Mouse (Mus musculus): ENCODE data around the gene Hist2h2ac.
"Not testable (repeated sequence)": the region's sequence is repeated elsewhere in the genome, so short reads cannot be mapped to it uniquely, and the experiment has no call there.

Gene Hist2h2ac

GRCm38 (mm10) chr3:96230404-96230803, 9.7 kb upstream of the Hist2h2ac start:
- no peak for DNase-seq (ENCODE audit: low read depth, low spot score)

- no peak for DNase-seq (ENCODE audit: low read depth, low spot score)
These were observed 8.1 kb upstream of the Hist2h2ac start for GRCm38 (mm10) chr3:96228828-96229227.

GRCm38 (mm10) chr3:96226695-96227648, 6.3 kb upstream of the Hist2h2ac start:
- DNase-seq (ENCODE audit: low read depth, low spot score): no peak

GRCm38 (mm10) chr3:96225421-96225820, 4.7 kb upstream of the Hist2h2ac start:
- peak; percentile 32 for DNase-seq (ENCODE audit: low read depth, low spot score)

- DNase-seq (ENCODE audit: low read depth, low spot score): no peak
These were observed 2.1 kb upstream of the Hist2h2ac start for GRCm38 (mm10) chr3:96222774-96223173.

GRCm38 (mm10) chr3:96221640-96222038, 959 bp upstream of the Hist2h2ac start:
- DNase-seq (ENCODE audit: low read depth, low spot score): no peak

GRCm38 (mm10) chr3:96220131-96220764, 432 bp downstream of the Hist2h2ac start:
- not testable (repeated sequence) for DNase-seq (ENCODE audit: low read depth, low spot score)

GRCm38 (mm10) chr3:96219661-96220130, 984 bp downstream of the Hist2h2ac start, which contains the start of the genes Bola1 and Hist2h2ab:
Bola1 (minus strand) TSS chr3:96219709.
Hist2h2ab (plus strand) TSS chr3:96219865.
- peak; percentile 94 for DNase-seq (ENCODE audit: low read depth, low spot score)

- DNase-seq (ENCODE audit: low read depth, low spot score): peak; percentile 81
These were observed 1.5 kb downstream of the Hist2h2ac start for GRCm38 (mm10) chr3:96219191-96219641.

GRCm38 (mm10) chr3:96209242-96209641, 11.4 kb downstream of the Hist2h2ac start:
- no peak for DNase-seq (ENCODE audit: low read depth, low spot score)

- no peak for DNase-seq (ENCODE audit: low read depth, low spot score)
These were observed 12.9 kb downstream of the Hist2h2ac start for GRCm38 (mm10) chr3:96207819-96208218.

- peak; percentile 70 for DNase-seq (ENCODE audit: low read depth, low spot score)
These were observed 20.9 kb downstream of the Hist2h2ac start for GRCm38 (mm10) chr3:96199731-96200130.

- DNase-seq (ENCODE audit: low read depth, low spot score): not testable (repeated sequence)
These were observed 22.0 kb downstream of the Hist2h2ac start for GRCm38 (mm10) chr3:96198601-96199251.

GRCm38 (mm10) chr3:96198181-96198580, 22.5 kb downstream of the Hist2h2ac start:
- DNase-seq (ENCODE audit: low read depth, low spot score): peak; percentile 79

- peak; percentile 94 for DNase-seq (ENCODE audit: low read depth, low spot score)
These were observed 23.4 kb downstream of the Hist2h2ac start for GRCm38 (mm10) chr3:96197129-96197749.

- DNase-seq (ENCODE audit: low read depth, low spot score): peak; percentile 43
These were observed 24.1 kb downstream of the Hist2h2ac start for GRCm38 (mm10) chr3:96196437-96197128.

GRCm38 (mm10) chr3:96195616-96196313, 24.9 kb downstream of the Hist2h2ac start:
- DNase-seq (ENCODE audit: low read depth, low spot score): peak; percentile 27

GRCm38 (mm10) chr3:96194966-96195365, 25.7 kb downstream of the Hist2h2ac start:
- DNase-seq (ENCODE audit: low read depth, low spot score): no peak

GRCm38 (mm10) chr3:96192977-96193376, 27.7 kb downstream of the Hist2h2ac start:
- DNase-seq (ENCODE audit: low read depth, low spot score): no peak

- DNase-seq (ENCODE audit: low read depth, low spot score): no peak
These were observed 38.3 kb downstream of the Hist2h2ac start for GRCm38 (mm10) chr3:96182382-96182776.

All from A20 (cell line).